Mouse (Mus musculus) adrenal gland, adult 18-20 months (tissue): Measurements from ENCODE around the gene Aacs. TPM values are rescaled to one million over a fixed set of nuclear protein-coding genes. Genes with fewer than 3 reads are reported as not detected.
"Not testable (repeated sequence)": the region's sequence is repeated elsewhere in the genome, so short reads cannot be mapped to it uniquely, and the experiment has no call there.

Source experiments
- DNase-seq, 2 experiments: peaks; one replicate each; pipeline ENCODE4 v3.0.0; 2021 to 2022; ENCODE audit warnings: low spot score in 2 of 2
- total RNA-seq, 2 experiments: library from RNA; stranded (reverse); gene quantifications; 1 replicate in 1 of 2; 2 replicates in 1 of 2; pipeline ENCODE4 v1.2.3; 2021

The Aacs gene
- total RNA-seq, 2 experiments from 2014 or later = 90.2 to 165 TPM

DNA sequence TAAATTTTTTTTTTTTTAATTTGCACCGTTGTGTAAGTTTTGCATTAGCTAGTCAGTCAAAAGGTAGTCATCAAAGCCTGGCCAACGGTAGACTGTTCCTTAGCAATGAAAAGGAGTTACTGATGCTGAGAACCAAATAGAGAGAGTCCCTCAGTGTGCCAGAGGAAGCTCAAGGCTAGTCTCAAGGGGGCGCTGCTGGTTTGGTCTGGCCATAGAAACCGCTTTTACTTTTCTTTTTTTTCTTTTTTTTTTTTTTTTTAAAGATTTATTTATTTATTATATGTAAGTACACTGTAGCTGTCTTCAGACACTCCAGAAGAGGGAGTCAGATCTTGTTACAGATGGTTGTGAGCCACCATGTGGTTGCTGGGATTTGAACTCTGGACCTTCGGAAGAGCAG lies 13.3 kb downstream of the Aacs start:
- not testable (repeated sequence) for DNase-seq

DNA sequence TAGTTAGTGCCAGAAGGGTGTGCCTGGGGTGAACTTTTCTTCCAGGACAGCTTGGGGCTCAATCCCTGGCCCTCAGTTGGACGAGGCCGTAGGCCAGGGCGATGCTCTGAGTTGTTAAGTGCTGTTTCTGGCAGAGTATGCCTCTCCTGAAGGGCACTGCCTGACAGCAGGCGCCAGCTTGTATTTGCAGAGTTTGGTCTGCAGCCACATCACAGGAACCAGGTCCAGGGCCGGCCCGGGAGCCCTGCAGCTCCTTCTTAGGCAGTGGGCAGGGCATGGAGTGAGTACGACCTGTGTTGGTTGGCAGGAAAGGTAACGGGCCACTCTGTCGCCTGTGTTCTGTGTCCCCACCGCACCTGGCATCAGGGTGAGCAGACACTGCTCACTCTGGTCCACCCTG lies 15.5 kb downstream of the Aacs start:
- no peak for DNase-seq

DNA sequence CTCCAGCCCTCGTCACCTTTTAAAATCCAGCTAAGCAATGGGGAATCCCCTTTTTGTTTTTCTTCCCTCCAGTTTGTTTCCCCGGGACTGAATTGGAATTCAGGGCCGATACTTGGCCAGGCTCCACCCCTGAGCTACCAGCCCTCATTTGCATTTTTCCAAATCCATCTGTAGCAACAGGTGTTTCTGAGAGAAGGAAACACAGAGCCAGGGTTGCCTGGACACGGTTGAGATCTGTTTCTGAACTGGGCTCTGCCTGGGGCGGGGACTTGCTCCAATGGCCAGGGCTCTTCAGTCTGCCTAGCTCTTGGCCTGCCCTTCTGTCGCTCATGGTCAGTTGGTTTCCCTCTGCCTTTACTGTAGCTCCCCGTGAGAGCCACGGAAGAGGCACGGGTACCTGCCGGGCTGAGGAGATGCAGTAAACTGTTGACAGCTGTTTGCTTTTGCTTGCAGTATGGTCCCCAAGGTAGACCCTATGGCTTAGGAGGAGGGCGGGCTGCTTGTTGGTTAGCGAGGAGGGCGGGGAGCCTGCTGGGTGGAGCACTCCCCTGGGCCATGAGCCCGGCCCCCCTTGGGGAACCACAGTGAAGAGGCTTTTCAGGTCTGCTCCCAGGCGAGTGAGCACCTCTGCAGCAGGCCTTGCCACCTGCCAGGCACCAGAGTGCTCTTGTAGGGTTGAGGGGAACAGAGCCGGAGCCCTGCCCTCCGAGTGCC lies 16.9 kb downstream of the Aacs start:
- no peak for DNase-seq

DNA sequence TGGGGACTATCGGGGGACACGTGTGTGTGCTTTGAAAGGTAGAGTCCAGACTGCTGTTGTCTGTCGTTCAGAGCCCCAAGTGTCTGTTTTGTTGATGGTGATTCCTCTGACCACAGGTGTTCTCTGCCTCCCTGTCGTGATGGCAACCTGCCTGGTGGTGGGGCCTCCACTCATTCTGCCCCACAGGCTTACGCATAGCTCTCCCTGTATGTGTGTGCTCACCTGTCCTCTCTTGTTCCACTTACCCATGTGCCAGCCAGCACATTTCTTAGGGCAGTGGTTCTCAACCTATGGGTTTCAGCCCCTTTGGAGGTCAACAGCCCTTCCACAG lies 17.4 kb downstream of the Aacs start:
- no peak for DNase-seq

DNA sequence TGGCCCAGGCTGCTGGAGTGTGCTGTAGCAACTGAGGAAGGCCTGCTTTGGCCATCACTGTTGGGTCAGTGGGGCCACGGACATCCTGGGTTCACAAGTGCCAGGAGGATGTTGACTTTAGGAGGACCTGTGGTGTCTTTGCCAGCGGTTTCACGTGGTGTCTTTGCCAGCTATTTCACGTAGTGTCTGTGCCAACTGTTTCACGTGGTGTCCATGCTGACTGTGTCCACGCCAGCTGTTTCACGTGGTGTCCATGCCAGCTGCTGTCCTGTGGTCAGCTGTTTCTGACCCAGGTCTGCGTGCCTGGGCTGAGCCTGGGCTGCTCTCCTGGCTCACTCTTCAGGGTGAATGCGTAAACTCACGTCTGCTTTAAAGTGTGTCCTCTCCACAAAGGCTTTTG lies 20.0 kb downstream of the Aacs start:
- DNase-seq = no peak

DNA sequence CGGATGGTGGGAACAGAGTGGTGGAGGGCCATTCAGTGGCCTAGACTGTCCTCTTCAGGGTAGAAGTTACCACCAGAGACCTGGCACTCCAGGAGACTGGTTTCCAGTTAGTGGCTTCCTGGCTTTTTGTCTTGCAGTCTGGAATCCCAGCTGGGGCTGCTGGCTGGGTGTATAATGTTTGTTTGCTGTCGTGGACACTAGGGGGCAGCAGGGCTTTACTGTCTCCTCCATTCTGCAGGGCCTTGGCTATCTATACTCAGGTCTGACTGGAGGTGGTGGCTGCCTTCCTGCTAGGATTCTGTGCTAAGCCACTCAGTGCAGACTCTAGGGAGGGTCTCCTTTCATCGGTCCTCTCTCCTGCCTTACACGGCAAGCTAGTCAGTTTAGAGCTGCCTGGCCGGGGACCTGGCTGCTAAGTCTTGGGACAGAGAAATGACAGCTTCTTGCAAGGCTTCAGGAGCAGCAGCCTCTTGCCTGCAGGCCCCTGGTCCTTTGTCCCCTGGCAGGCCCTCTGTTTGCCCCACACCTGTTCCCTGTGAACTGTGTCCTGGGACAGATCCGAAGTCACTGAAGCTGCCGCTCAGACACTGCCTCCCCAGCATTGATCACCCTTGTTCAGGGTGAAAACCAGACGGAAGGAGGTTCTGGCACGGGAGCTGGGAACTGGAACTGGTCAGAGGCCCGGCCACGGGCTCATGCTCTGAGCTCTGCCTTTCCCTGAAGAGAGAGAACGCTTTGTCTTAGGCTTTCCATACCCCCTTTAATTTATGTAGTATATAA lies 22.4 kb downstream of the Aacs start:
- peak; percentile 53 to 55 for DNase-seq

DNA sequence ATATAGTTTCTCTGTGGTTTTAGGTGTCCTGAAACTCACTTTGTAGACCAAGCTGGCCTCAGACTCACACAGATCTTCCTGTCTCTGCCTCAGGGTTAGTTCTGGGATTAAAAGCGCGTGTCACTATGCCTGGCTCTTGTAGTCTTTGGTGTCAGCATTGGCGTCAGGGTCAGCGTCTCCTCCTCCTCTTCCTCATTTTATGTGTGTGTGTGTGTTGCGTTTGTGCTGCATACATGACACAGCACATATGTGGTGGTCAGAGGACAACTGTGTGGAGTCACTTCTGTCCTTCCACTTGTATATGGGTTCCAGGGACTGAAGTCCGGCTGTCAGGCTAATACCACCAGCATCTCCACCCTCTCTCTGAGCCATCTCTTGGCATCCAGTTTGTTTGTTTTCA lies 25.9 kb downstream of the Aacs start:
- DNase-seq = no peak

DNA sequence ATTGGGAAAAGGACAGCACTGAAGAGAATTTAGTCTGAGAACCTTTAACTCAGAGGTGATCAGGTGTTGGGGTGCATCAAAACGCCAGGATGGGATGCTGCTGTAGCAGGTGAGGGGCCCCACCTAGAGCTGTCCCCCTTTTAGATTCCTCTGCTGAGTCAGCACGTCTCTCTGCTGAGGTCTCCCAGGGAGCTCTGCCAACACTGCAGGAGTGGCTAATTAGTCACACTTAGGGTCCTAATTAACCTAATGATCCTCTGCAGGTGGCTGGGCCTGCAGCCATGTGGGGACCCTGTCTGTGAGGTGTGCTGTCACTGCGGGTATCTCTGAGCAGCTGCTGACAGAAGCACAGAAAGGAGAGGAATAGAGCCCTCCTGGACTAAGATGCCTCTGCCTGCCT lies 26.6 kb downstream of the Aacs start:
- no peak for DNase-seq

DNA sequence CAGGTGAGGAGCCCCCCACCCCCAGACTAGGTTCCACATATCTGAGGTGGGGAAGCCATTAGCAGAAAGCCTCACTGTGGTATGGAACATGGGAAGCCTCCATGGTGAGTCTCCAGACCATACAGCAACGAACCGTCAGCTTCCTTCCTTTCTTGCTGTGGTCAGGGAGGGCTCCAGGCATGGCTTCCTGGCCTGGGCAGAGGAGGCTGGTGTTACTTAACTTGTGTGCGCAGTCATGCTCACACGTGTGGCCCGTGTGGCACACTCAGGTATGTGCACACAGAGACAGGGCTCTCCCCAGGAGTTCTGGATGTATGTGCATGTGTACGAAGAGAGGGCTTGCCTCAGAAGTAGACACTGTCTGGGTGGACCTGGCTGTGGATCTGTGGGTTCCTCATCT lies 28.0 kb downstream of the Aacs start:
- DNase-seq = no peak

DNA sequence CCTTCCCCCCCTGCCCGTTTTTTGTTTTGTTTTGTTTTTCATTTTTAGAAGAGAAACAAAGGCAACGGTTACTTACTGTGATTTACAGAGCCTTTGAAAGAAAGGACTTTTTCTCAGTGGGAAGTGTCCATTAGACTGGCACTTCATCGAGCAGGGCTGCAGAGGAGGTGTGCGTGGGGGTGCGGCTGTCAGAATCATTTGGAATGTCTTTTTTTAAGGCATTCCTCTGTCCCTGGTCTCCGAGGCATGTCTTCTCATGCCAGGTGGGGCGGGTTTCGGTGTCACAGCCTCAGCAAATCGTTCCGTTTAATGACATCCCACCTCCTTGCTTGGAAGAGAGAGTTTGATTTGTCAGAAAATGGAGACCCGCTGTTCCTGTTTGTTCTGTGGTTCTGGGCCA lies 29.1 kb downstream of the Aacs start:
- no peak for DNase-seq

DNA sequence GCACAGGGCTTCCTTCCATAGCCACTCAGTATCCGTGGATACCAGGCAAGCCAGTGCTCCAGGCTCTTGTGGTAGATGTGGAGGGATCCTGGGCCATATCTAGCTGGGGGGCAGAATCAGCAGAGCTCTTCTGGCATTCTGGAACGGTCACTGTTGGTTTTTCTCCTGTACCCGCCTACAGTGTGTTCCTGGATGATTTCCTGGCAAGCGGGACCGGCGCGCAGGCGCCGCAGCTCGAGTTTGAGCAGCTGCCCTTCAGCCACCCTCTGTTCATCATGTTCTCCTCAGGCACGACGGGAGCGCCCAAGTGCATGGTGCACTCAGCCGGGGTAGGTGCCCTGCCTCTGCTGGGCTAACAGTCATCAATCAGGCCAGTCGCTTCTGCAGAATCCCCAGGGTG lies 30.4 kb downstream of the Aacs start:
- DNase-seq = no peak

DNA sequence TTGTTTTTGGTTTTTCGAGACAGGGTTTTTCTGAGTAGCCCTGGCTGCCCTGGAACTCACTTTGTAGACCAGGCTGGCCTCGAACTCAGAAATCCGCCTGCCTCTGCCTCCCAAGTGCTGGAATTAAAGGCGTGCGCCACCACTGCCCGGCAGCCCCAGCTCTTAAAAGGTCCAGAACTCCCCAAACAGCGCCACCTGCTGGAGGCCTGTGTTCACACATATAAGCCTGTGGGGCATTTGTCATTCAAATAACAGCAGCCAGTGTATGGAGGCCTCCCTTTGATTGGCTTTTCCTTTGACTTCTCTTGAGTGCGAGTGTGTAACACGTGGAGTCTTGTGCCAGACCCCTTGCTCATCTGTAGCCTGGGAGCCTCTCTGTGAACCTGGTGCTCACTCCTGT lies 32.0 kb downstream of the Aacs start:
- no peak for DNase-seq

DNA sequence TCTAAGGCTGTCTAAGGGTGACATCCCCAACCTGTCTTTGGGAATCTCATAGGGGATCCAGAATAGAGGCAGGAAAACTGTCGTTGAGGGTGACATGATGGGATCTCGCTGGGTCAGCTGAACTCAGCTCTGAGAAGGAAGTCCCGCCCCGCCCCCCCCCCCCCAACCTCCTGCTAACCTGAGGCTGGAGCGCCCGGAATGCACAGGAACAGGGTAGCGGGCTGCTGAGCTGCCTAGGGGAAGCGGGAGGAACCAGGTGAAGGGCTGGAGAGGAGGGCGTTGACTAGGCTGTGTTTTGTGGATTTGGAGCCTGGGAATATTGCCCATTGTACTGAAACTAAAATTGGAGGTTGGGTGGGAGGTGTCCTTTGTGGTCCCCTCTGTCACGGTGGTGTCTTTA lies 32.4 kb downstream of the Aacs start:
- no peak for DNase-seq

DNA sequence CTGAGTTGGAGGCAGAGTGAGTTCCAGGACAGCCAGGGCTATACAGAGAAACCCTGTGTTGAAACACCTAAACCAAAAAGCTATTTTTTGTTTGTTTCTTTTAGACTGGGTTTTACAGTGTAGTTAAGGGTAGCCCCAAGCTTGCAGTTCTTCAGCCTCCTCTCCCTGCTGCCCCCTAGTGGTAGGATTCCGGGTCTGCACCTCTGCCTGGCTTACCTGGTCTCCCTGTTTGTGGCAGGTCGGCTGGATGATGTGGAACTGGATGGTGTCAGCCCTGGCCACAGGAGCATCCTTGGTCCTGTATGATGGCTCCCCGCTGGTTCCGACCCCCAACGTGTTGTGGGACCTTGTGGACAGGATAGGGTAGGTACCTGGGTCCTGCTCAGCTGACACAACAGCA lies 33.9 kb downstream of the Aacs start:
- DNase-seq = peak; percentile 46 to 57

DNA sequence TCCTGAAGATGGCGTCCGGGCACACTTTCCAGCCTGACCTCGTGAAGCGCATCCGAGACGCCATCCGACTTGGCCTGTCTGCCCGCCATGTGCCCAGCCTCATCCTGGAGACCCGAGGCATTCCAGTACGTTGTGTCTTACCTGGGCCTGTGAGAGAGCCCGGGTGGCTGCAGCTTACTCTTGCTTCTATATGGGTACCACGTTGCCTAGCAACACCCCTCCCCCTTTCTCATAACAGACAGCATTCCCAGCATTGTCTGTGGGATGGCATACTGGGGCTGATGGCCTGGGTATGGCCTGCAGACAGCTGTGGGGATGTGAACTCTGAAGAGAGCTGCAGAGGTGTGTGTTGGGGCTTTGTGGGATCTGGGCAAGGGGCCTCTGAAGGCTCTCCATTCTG lies 39.4 kb downstream of the Aacs start:
- no peak for DNase-seq

DNA sequence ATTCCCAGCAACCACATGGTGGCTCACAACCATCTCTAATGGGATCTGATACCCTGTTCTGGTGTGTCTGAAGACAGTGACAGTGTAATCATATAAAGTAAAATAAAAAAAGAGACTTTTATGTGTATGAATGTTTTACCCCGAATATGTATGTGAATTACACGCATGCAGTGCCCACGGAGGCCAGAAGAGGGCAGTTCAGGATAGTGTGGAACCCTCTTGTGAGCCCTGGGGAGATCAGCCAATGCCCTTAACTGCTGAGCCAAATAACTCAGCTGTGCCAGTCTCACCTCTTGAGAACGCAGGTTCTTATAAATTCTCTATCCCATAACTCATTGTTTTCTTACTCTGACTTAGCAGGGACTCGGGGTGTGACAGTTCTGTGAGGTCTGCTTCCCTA lies 43.0 kb downstream of the Aacs start:
- DNase-seq = no peak

DNA sequence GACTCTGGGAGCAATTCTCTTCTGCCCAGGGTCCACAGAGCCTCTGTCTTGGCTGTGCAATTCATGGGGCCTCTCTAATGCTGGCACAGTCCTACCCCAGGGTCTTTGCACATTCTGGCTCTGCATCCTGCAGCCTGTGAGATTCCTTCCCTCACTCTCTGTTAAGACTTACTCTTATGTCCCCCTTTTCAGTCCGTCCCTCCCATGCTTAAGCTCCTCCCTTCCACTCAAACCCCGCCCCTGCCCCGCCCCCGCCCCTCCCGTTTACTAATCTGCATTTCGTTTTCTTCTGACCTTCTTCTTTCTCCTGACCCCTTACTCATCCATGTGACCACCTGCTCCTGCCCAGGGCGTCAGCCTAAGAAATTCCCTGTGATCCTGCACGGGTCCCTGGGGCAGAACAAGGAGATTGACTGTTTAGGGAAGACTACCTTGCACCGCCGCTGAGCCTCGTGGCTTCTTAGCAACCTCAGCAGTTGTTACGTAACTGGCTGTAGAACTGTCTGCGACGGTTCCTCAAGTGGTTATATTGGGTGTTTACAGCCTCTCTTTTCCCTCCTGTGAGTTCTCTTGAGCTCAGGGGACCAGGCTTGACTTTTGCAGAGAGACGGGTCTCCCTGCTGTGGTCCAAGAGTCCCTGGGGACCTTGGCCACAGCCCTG lies 45.4 kb downstream of the Aacs start:
- DNase-seq = no peak

DNA sequence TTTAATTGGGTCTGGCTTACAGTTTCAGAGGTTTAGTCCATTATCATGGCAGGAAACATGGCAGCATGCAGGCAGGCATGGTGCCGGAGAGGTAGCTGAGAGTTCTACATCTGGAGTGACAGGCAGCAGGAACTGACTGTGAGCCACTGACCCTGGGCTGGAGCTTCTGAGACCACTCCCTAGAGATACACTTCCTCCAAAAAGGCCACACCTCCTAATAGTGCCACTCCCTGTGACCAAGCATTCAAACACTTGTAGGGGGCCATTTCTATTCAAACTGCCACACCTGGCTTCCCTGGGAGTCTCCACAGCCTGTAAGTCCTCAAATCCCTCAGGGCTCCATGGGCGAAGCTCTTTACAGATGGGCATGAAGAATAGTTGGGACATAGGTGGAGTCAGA lies 47.7 kb downstream of the Aacs start:
- DNase-seq = no peak

DNA sequence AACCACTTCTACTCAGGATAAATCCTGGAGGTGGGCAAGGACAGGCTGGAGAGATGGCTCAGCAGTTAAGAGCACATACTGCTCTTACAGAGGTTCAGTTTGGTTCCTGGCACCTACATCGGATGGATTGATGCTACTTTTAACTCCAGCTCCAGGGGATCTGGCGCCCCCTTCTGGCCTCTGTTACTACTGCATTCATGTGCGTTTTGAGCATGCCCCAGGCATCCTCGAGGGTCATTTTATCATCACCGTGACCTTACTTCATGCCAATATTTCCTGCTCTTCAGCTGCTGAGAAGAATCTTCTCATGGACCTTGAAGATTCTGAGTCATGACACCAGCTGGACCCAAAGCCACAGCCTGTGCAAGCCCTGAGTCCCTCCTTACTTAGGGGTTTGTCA lies 49.9 kb downstream of the Aacs start:
- peak in 1 of 2 experiments; percentile 33 for DNase-seq

DNA sequence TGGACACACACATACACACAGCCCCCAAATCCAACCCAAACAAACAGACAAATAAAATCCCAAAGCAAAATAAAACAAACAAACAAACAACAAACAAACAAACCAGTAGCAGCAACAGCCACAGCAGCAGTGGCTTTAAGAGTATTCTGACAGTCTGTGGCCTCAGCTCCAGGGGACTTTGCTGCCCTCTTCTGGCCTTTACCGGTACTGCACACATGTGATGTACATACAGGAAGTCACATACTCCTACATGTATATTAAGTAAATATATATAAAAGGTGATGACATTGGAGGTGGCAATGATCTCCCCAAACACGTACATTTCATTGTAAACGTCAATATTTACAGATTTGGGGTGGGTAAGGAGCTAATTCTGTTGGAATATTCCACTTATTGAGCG lies 50.9 kb downstream of the Aacs start:
- DNase-seq = no peak

DNA sequence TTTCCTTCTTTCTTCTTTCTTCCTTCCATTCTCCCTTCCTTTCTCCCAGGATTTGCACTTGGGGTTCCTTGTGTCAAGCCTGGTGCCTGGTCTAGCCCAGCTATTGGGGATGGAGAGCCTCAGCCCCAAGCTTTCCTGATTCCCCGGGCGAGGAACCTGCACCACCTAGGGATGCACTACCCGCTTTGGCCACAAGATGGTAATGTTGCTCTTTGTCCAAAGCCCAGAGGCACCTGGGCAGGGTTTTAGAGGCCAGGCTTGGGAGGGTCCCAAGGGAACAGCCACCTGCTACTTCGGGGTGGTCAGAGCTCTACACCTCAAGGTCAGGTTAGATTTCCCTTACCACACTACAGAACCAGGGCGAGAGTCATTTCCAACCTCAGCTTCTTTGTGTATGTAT lies 53.5 kb downstream of the Aacs start:
- DNase-seq = peak; percentile 75 to 77

DNA sequence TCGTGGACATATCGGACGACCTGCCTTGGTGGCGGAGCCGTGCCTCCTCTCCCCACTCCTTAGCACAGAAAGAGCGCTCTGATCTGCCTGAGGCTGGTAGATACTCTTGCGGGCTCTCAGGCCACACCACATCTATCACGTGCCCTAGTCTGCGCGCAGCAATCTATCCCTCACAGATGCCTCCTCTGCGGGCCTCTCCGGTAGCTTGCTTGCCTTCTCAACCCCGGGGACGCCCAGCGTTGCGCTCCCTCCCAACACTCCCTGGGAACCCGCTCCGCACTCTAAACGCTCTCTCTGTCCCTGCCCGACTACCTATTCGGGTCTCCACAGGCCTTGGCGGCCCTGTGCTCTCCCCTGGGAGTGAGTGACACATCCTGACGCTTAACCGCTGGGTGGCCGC lies 56.0 kb downstream of the Aacs start, which contains the start of gene Tmem132b:
TSS of gene Tmem132b (plus strand) at position 141 of the 400 bp plus-strand sequence.
- no peak for DNase-seq

DNA sequence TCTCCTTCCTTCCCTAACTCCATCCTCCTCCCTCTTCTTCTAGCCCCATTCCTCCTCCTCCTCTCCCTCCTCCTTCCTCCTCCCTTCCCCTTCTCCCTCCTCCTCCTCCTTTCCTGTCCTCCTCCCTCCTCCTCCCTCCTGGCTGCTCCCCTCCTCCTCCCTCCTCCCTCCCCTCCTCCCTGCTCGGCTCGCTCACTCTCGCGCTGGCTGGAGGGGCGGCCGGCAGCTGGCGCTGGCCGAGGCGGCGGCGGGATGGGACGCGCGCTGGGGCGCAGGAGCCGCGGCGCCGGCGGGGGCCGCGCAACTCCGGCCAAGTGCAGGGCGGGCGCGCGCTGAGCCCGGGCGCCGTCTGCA lies 56.6 kb downstream of the Aacs start:
- DNase-seq = no peak
